Mouse (Mus musculus): Measurements from ENCODE around the gene AU022751. TPM values are rescaled to one million over a fixed set of nuclear protein-coding genes. Genes with fewer than 3 reads are reported as not detected.
"Not testable (repeated sequence)": the region's sequence is repeated elsewhere in the genome, so short reads cannot be mapped to it uniquely, and the experiment has no call there.

Gene AU022751
- polyA plus RNA-seq (2016; fragmentation: Nextera tagmentation; extraction: Ambion mirVana) = not detected in 2 replicates

GRCm38 (mm10) chrX:6082954-6083680 lies at the start of gene AU022751:
Gene AU022751 (minus strand): TSS chrX:6083419.
- Histone ChIP-seq H3K27me3 (ENCODE audit: low read depth, poor library complexity, severe bottlenecking) (no peaks in the 10 kb centered on the region), H3K36me3 (0 out of 2 replicates have a peak, but pooled peaks cover 3% of the 10 kb centered on the region), H3K27ac (replicated peaks) (no peak within 1 kb of the TSS), H3K4me3 (no peak within 1 kb of the TSS), H3K4me1 (no peaks in the 10 kb centered on the region), H3K9me3 (replicated peaks) (peaks cover 25% of the 10 kb centered on the region)
- WGBS = 89% methylated on average over 39 of the region's 39 CpGs
- DNase-seq (ENCODE audit: low spot score) = no peak

- Histone ChIP-seq H3K4me3 (peak overlapping the region; percentile 51), H3K4me1 (no peaks in the 10 kb centered on the region), H3K9me3 (replicated peaks) (no peaks in the 10 kb centered on the region), H3K27ac (replicated peaks) (peak overlapping the region; percentile 74), H3K36me3 (no peaks in the 10 kb centered on the region), H3K27me3 (ENCODE audit: low read depth, poor library complexity, severe bottlenecking) (no peaks in the 10 kb centered on the region)
- DNase-seq (ENCODE audit: low spot score) = peak; percentile 69
- 10% methylated on average over 30 of the region's 30 CpGs for WGBS
Measured at GRCm38 (mm10) chrX:6091996-6092757, 9.0 kb upstream of the AU022751 start.

- peak overlapping the region; percentile 51 for H3K4me3 ChIP-seq
- H3K9me3 ChIP-seq (replicated peaks) = no peaks in the 10 kb centered on the region
- H3K36me3 ChIP-seq = no peaks in the 10 kb centered on the region
- H3K27ac ChIP-seq (replicated peaks) = peak overlapping the region; percentile 74
- DNase-seq (ENCODE audit: low spot score) = no peak
- no peaks in the 10 kb centered on the region for H3K4me1 ChIP-seq
- 21% methylated on average over 12 of the region's 12 CpGs for WGBS
- no peaks in the 10 kb centered on the region for H3K27me3 ChIP-seq (ENCODE audit: low read depth, poor library complexity, severe bottlenecking)
Measured at GRCm38 (mm10) chrX:6091547-6091946, 8.3 kb upstream of the AU022751 start.

- H3K4me1 ChIP-seq = no peaks in the 10 kb centered on the region
- 84% methylated on average over 1 of the region's 1 CpGs for WGBS
- H3K27ac ChIP-seq (replicated peaks) = no peak overlapping the region
Measured at GRCm38 (mm10) chrX:6061563-6061962, 21.7 kb downstream of the AU022751 start.

GRCm38 (mm10) chrX:6047936-6048614 lies 35.1 kb downstream of the AU022751 start:
- H3K27ac ChIP-seq (replicated peaks); H3K9me3 ChIP-seq (replicated peaks); H3K36me3 ChIP-seq; H3K4me1 ChIP-seq; H3K27me3 ChIP-seq (ENCODE audit: low read depth, poor library complexity, severe bottlenecking): not testable (repeated sequence)
- peak; percentile 11 for DNase-seq (ENCODE audit: low spot score)
- WGBS = 20% methylated on average over 6 of the region's 60 CpGs
- H3K4me3 ChIP-seq = peak overlapping the region; percentile 52

More at GRCm38 (mm10) chrX:6061563-6061962, 21.7 kb downstream of the AU022751 start:
- Histone ChIP-seq H3K4me3 (no peak overlapping the region), H3K9me3 (replicated peaks) (no peaks in the 10 kb centered on the region), H3K36me3 (no peaks in the 10 kb centered on the region), H3K27me3 (ENCODE audit: low read depth, poor library complexity, severe bottlenecking) (no peaks in the 10 kb centered on the region)
- DNase-seq (ENCODE audit: low spot score) = no peak

GRCm38 (mm10) chrX:6047066-6047935 lies 35.9 kb downstream of the AU022751 start, which contains the start of gene Nudt11:
Gene Nudt11 (plus strand): TSS chrX:6047453.
- not testable (repeated sequence) for H3K27me3 ChIP-seq (ENCODE audit: low read depth, poor library complexity, severe bottlenecking); H3K27ac ChIP-seq (replicated peaks); H3K4me1 ChIP-seq; DNase-seq (ENCODE audit: low spot score); H3K36me3 ChIP-seq; H3K9me3 ChIP-seq (replicated peaks)
- peak within 1 kb of the TSS; percentile 52 for H3K4me3 ChIP-seq
- WGBS = 11% methylated on average over 13 of the region's 121 CpGs

Small RNA genes within 50 kb of the gene (microRNA-seq; reads per million reads assigned to microRNA genes)
- not detected for gene Gm27360

Other genes with a start within 250 kb of the AU022751 start
- gene Nudt11, start 36.0 kb downstream of the AU022751 start, polyA plus RNA-seq (2016; fragmentation: Nextera tagmentation; extraction: Ambion mirVana) = 5.7 and 6.6 TPM in 2 replicates
- gene Nudt10, start 89.6 kb upstream of the AU022751 start, polyA plus RNA-seq (2016; fragmentation: Nextera tagmentation; extraction: Ambion mirVana) = 14.4 and 17.8 TPM in 2 replicates
- gene Bmp15, start 237.3 kb upstream of the AU022751 start, polyA plus RNA-seq (2016; fragmentation: Nextera tagmentation; extraction: Ambion mirVana) = not detected in 2 replicates

Data from midbrain, embryonic 10.5 days (tissue).